Mouse (Mus musculus) embryonic stem cell, embryonic (primary cell): ENCODE results near the gene Kng1.
"Not testable (repeated sequence)": the region's sequence is repeated elsewhere in the genome, so short reads cannot be mapped to it uniquely, and the experiment has no call there.

Source experiments
- CTCF ChIA-PET, 4 experiments: fragments of 300-600 bp in 2 of 4; fragments of 350-600 bp in 2 of 4; sonication (Branson Sonifier 250); formaldehyde crosslinking; loops; one replicate each; lab custom pipeline; 2022; ENCODE audit warnings: inconsistent platforms in 2 of 4; lab: Charles Lee
- POLR2A ChIA-PET, 4 experiments: fragments of 300-600 bp in 2 of 4; fragments of 350-600 bp in 2 of 4; sonication (Branson Sonifier 250); formaldehyde crosslinking; loops; one replicate each; lab custom pipeline; 2022; ENCODE audit warnings: antibody characterized with exemption in 4 of 4, inconsistent platforms in 1 of 4; lab: Charles Lee

The Kng1 gene

GRCm38 (mm10) chr16:23087712-23088111, 30.0 kb downstream of the Kng1 start:
- ChIA-PET POLR2A (interaction anchor here (1.4 to 17.6 kb wide), 13 partner anchors 10 to 42 kb away, joined by 5 to 588 read pairs (median 42); partner anchors contain the start of genes Eif4a2 (in 3 of the 4) and Rfc4 (in 2 of the 4)), CTCF (interaction anchor here in 3 of 4 experiments (0.7 to 2.7 kb wide), 10 partner anchors 12 to 138 kb away, joined by 3 to 25 read pairs (median 8); partner anchors contain the start of genes Eif4a2 (in 2 of the 3) and Rfc4 (in 1 of the 3))

- ChIA-PET POLR2A (interaction anchor here (0.6 to 17.6 kb wide), 30 partner anchors 9 to 865 kb away, joined by 3 to 588 read pairs (median 7); partner anchors contain the start of genes Eif4a2 (in 4 of the 4) and Rfc4 (in 3 of the 4)), CTCF (interaction anchor here (0.6 to 2.7 kb wide), 34 partner anchors 9 to 544 kb away, joined by 3 to 25 read pairs (median 4); partner anchors contain the start of genes Rfc4 (in 4 of the 4) and Eif4a2 (in 2 of the 4))
Observed at GRCm38 (mm10) chr16:23088491-23088890, 30.8 kb downstream of the Kng1 start.

- POLR2A ChIA-PET: interaction anchor here (0.8 to 17.6 kb wide), 13 partner anchors 9 to 173 kb away, joined by 3 to 588 read pairs (median 24); partner anchors contain the start of genes Eif4a2 (in 3 of the 4) and Rfc4 (in 3 of the 4)
- CTCF ChIA-PET: not testable (repeated sequence)
Observed at GRCm38 (mm10) chr16:23091345-23091744, 33.7 kb downstream of the Kng1 start.

GRCm38 (mm10) chr16:23093321-23093953, 35.8 kb downstream of the Kng1 start:
- ChIA-PET CTCF (no interaction called here), POLR2A (interaction anchor here (0.6 to 17.6 kb wide), 15 partner anchors 9 to 41 kb away, joined by 3 to 588 read pairs (median 8); partner anchors contain the start of genes Eif4a2 (in 3 of the 4) and Rfc4 (in 3 of the 4))

- POLR2A ChIA-PET: interaction anchor here in 3 of 4 experiments (0.6 to 17.6 kb wide), 10 partner anchors 8 to 36 kb away, joined by 3 to 588 read pairs (median 91); partner anchors contain the start of genes Eif4a2 (in 3 of the 3) and Rfc4 (in 2 of the 3)
- CTCF ChIA-PET: no interaction called here
Observed at GRCm38 (mm10) chr16:23094136-23094535, 36.5 kb downstream of the Kng1 start.

- ChIA-PET CTCF (interaction anchor here in 1 of 4 experiments (0.6 to 0.9 kb wide), 3 partner anchors 9 to 33 kb away, joined by 3 to 4 read pairs (median 3); no protein-coding TSS in a partner anchor), POLR2A (interaction anchor here (0.6 to 17.6 kb wide), 22 partner anchors 9 to 687 kb away, joined by 3 to 588 read pairs (median 6); partner anchors contain the start of genes Eif4a2 (in 4 of the 4), Rfc4 (in 2 of the 4) and Etv5 (in 1 of the 4))
Observed at GRCm38 (mm10) chr16:23095581-23095980, 37.9 kb downstream of the Kng1 start.

GRCm38 (mm10) chr16:23096886-23097285, 39.2 kb downstream of the Kng1 start:
- POLR2A ChIA-PET: interaction anchor here (0.9 to 17.6 kb wide), 13 partner anchors 7 to 1114 kb away, joined by 3 to 588 read pairs (median 12); partner anchors contain the start of genes Eif4a2 (in 4 of the 4) and Rfc4 (in 2 of the 4)
- CTCF ChIA-PET: not testable (repeated sequence)

- ChIA-PET CTCF (interaction anchor here in 1 of 4 experiments (1.4 kb wide), 1 partner anchor 9 kb away, joined by 5 read pairs; no protein-coding TSS in a partner anchor), POLR2A (interaction anchor here (0.7 to 17.6 kb wide), 28 partner anchors 8 to 1943 kb away, joined by 3 to 588 read pairs (median 4); partner anchors contain the start of genes Eif4a2 (in 4 of the 4) and Rfc4 (in 3 of the 4))
Observed at GRCm38 (mm10) chr16:23097290-23098104, 39.8 kb downstream of the Kng1 start.

- CTCF ChIA-PET: interaction anchor here in 1 of 4 experiments (1.4 kb wide), 1 partner anchor 9 kb away, joined by 5 read pairs; no protein-coding TSS in a partner anchor
Observed at GRCm38 (mm10) chr16:23098105-23098452, 40.4 kb downstream of the Kng1 start.

GRCm38 (mm10) chr16:23099632-23100031, 42.0 kb downstream of the Kng1 start:
- POLR2A ChIA-PET: interaction anchor here (0.5 to 7.0 kb wide), 79 partner anchors 9 to 1941 kb away, joined by 3 to 402 read pairs (median 5); partner anchors contain the start of genes Rfc4 (in 3 of the 4), Fetub (in 2 of the 4), Bcl6 (in 1 of the 4) and Gm37419 (in 1 of the 4)

More at GRCm38 (mm10) chr16:23098105-23098452, 40.4 kb downstream of the Kng1 start:
- POLR2A ChIA-PET: interaction anchor here (0.6 to 17.6 kb wide), 25 partner anchors 9 to 1943 kb away, joined by 3 to 588 read pairs (median 4); partner anchors contain the start of genes Eif4a2 (in 4 of the 4) and Rfc4 (in 3 of the 4)

GRCm38 (mm10) chr16:23100099-23100575, 42.5 kb downstream of the Kng1 start:
- POLR2A ChIA-PET: interaction anchor here (0.5 to 7.0 kb wide), 86 partner anchors 9 to 1940 kb away, joined by 3 to 402 read pairs (median 5); partner anchors contain the start of genes Rfc4 (in 3 of the 4), Fetub (in 2 of the 4), Bcl6 (in 1 of the 4) and Etv5 (in 1 of the 4)

More at GRCm38 (mm10) chr16:23099632-23100031, 42.0 kb downstream of the Kng1 start:
- CTCF ChIA-PET: interaction anchor here in 3 of 4 experiments (0.6 to 1.7 kb wide), 8 partner anchors 11 to 689 kb away, joined by 3 to 15 read pairs (median 4); no protein-coding TSS in a partner anchor

GRCm38 (mm10) chr16:23100613-23101012, 42.9 kb downstream of the Kng1 start:
- CTCF ChIA-PET: interaction anchor here in 3 of 4 experiments (0.6 to 1.7 kb wide), 3 partner anchors 12 to 58 kb away, joined by 5 to 15 read pairs (median 8); no protein-coding TSS in a partner anchor
- POLR2A ChIA-PET: interaction anchor here (0.5 to 7.0 kb wide), 47 partner anchors 9 to 1120 kb away, joined by 3 to 402 read pairs (median 7); partner anchors contain the start of genes Rfc4 (in 3 of the 4), Etv5 (in 1 of the 4), Fetub (in 1 of the 4) and Kng2 (in 1 of the 4)

More at GRCm38 (mm10) chr16:23100099-23100575, 42.5 kb downstream of the Kng1 start:
- CTCF ChIA-PET: interaction anchor here in 3 of 4 experiments (0.6 to 1.7 kb wide), 7 partner anchors 11 to 689 kb away, joined by 3 to 15 read pairs (median 5); no protein-coding TSS in a partner anchor

GRCm38 (mm10) chr16:23102340-23103037, 44.8 kb downstream of the Kng1 start:
- ChIA-PET POLR2A (interaction anchor here (0.6 to 7.0 kb wide), 51 partner anchors 7 to 1309 kb away, joined by 3 to 402 read pairs (median 4); partner anchors contain the start of genes Rfc4 (in 3 of the 4), Dnajb11 (in 1 of the 4) and Tbccd1 (in 1 of the 4)), CTCF (interaction anchor here in 1 of 4 experiments (1.1 kb wide), 1 partner anchor 14 kb away, joined by 3 read pairs; no protein-coding TSS in a partner anchor)

GRCm38 (mm10) chr16:23103038-23103745, 45.5 kb downstream of the Kng1 start:
- CTCF ChIA-PET: interaction anchor here in 1 of 4 experiments (1.1 kb wide), 1 partner anchor 15 kb away, joined by 3 read pairs; no protein-coding TSS in a partner anchor
- POLR2A ChIA-PET: interaction anchor here (0.6 to 7.0 kb wide), 50 partner anchors 6 to 837 kb away, joined by 3 to 402 read pairs (median 4); partner anchors contain the start of genes Rfc4 (in 3 of the 4), Dnajb11 (in 1 of the 4) and Tbccd1 (in 1 of the 4)

- ChIA-PET CTCF (no interaction called here), POLR2A (interaction anchor here in 3 of 4 experiments (0.6 to 7.0 kb wide), 12 partner anchors 8 to 884 kb away, joined by 3 to 402 read pairs (median 8); partner anchors contain the start of gene Rfc4 (in 2 of the 3))
Observed at GRCm38 (mm10) chr16:23103841-23104240, 46.2 kb downstream of the Kng1 start.
